Mouse (Mus musculus): ENCODE results near the gene Nkx2-9.

DNA sequence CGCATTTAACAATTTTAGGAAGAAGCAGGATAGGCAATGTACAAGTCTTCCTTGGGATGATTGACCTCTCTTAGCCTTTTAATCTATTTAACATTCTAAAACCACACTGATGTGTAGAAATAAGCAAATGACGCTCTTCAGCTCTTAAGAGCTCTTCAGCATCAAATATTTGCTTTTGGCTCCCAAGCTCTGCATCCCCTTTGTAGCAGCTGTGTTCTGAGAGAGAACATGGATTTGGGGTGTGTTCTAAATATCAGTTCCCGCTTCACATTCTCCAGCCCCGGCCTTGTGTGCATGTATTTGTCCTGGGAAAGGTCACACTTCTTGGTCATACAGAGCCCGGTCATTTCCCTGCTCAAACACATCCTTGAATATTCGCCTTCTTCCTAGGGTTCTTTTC, 2.3 kb upstream of the Nkx2-9 start:
- TF ChIP-seq POLR2A (IDR thresholded peaks at IDR 0.05; ENCODE audit: insufficient read length, low read depth), result no peak
- TF ChIP-seq MYOD1 (IDR thresholded peaks at IDR 0.05; ENCODE audit: control insufficient read depth in 1 of 3, insufficient read length in 2 of 3, low read depth in 2 of 3), result no peak
- no peak for TF ChIP-seq POLR2AphosphoS2 (IDR thresholded peaks at IDR 0.05; ENCODE audit: insufficient read length, low read depth)
- no peak for TF ChIP-seq MAX (IDR thresholded peaks at IDR 0.05; ENCODE audit: low read depth)
- no peak for TF ChIP-seq CEBPB (IDR thresholded peaks at IDR 0.05; ENCODE audit: insufficient read depth, poor library complexity, severe bottlenecking)
- TF ChIP-seq E2F4 (IDR thresholded peaks at IDR 0.05; ENCODE audit: insufficient read depth), result no peak
- TF ChIP-seq REST (IDR thresholded peaks at IDR 0.05; ENCODE audit: insufficient read depth, insufficient read length), result no peak
- TF ChIP-seq TCF12 (IDR thresholded peaks at IDR 0.05; ENCODE audit: insufficient read depth, poor library complexity, severe bottlenecking), result no peak
- no peak for TF ChIP-seq USF1 (IDR thresholded peaks at IDR 0.05; ENCODE audit: low read depth)
- no peak for TF ChIP-seq MYOG (IDR thresholded peaks at IDR 0.05; ENCODE audit: control insufficient read depth in 1 of 3, insufficient read depth in 1 of 3, insufficient read length in 2 of 3, low read depth in 2 of 3)
